Mouse (Mus musculus) liver, postnatal 0 days (tissue): Measurements from ENCODE around the gene Spocd1.

Experiments used
- CTCF ChIP-seq: sonication (generic); IDR thresholded peaks from 2 replicates; pipeline ENCODE4 v1.5.1; 2016; ENCODE audit warnings: antibody characterized with exemption, low read depth
- EP300 ChIP-seq: IDR thresholded peaks from 2 replicates; pipeline ENCODE4 v1.6.1; 2016; ENCODE audit warnings: antibody characterized with exemption, low read depth, mild to moderate bottlenecking

GRCm38 (mm10) chr4:129984421-129985061 is 55.5 kb downstream of the Spocd1 start, which contains the start of gene Adgrb2:
- TF ChIP-seq CTCF: no peak
- no peak for TF ChIP-seq EP300
